Mouse (Mus musculus) MEL (cell line): Measurements from ENCODE around the gene Lrrc31.

Experiments used
- CHD2 ChIP-seq: IDR thresholded peaks from 2 replicates; pipeline ENCODE4 v1.6.1; 2011; ENCODE audit warnings: low read length, improper control_type of control experiment
- CTCF ChIP-seq, 3 experiments: IDR thresholded peaks in 2 of 3; conservative IDR thresholded peaks in 1 of 3; 2 replicates each; pipeline ENCODE4 v1.5.1; 2011 to 2012; ENCODE audit warnings: low read length in 3 of 3, low read depth in 2 of 3, mild to moderate bottlenecking in 2 of 3, improper control_type of control experiment in 1 of 3, inconsistent platforms in 1 of 3, mixed read lengths in 1 of 3, moderate library complexity in 1 of 3; ENCODE audit not compliant: control insufficient read depth in 1 of 3, insufficient read depth in 1 of 3, poor library complexity in 1 of 3, severe bottlenecking in 1 of 3
- ELF1 ChIP-seq: IDR thresholded peaks from 2 replicates; pipeline ENCODE4 v1.6.1; 2014; ENCODE audit warnings: low read depth, mild to moderate bottlenecking, inconsistent platforms, low read length, improper control_type of control experiment, moderate library complexity
- GABPA ChIP-seq: IDR thresholded peaks from 2 replicates; pipeline ENCODE4 v1.6.1; 2012; ENCODE audit warnings: low read depth, mild to moderate bottlenecking, inconsistent platforms, low read length, improper control_type of control experiment, moderate library complexity
- MXI1 ChIP-seq: IDR thresholded peaks from 2 replicates; pipeline ENCODE4 v1.6.1; 2011; ENCODE audit warnings: mild to moderate bottlenecking, low read depth, low read length, improper control_type of control experiment
- MYB ChIP-seq: IDR thresholded peaks from 2 replicates; pipeline ENCODE4 v1.6.1; 2011; ENCODE audit warnings: mild to moderate bottlenecking, low read depth, low read length, improper control_type of control experiment
- NELFE ChIP-seq: IDR thresholded peaks from 2 replicates; pipeline ENCODE4 v1.6.1; 2011; ENCODE audit warnings: low read depth, low read length, improper control_type of control experiment
- NRF1 ChIP-seq: IDR thresholded peaks from 2 replicates; pipeline ENCODE4 v1.6.1; 2014; ENCODE audit warnings: low read depth, mild to moderate bottlenecking, inconsistent platforms, low read length, improper control_type of control experiment, moderate library complexity; ENCODE audit not compliant: poor library complexity, insufficient read depth, severe bottlenecking
- RCOR1 ChIP-seq: IDR thresholded peaks from 2 replicates; pipeline ENCODE4 v1.6.1; 2012; ENCODE audit warnings: low read depth, mild to moderate bottlenecking, inconsistent platforms, low read length, improper control_type of control experiment
- TBP ChIP-seq: IDR thresholded peaks from 2 replicates; pipeline ENCODE4 v1.8.0; 2011; ENCODE audit warnings: low read depth, low read length, improper control_type of control experiment
- USF1 ChIP-seq: IDR thresholded peaks from 2 replicates; pipeline ENCODE4 v1.6.1; 2014; ENCODE audit warnings: low read depth, mild to moderate bottlenecking, inconsistent platforms, low read length, improper control_type of control experiment, moderate library complexity
- USF2 ChIP-seq, 2 experiments: IDR thresholded peaks; 2 replicates each; pipeline ENCODE4 v1.6.1; 2011 to 2012; ENCODE audit warnings: improper control_type of control experiment in 2 of 2, low read length in 2 of 2, borderline replicate concordance in 1 of 2, inconsistent platforms in 1 of 2, low read depth in 1 of 2, mild to moderate bottlenecking in 1 of 2; ENCODE audit not compliant: insufficient read depth in 1 of 2

GRCm38 (mm10) chr3:30650062-30650841 is 49.4 kb downstream of the Lrrc31 start:
- no peak for TF ChIP-seq NELFE
- no peak for TF ChIP-seq CHD2
- TF ChIP-seq CTCF (IDR thresholded peaks at IDR 0.05 in 2 of 3, conservative IDR thresholded peaks at IDR 0.05 in 1 of 3; ENCODE audit: control insufficient read depth in 1 of 3, insufficient read depth in 1 of 3, low read depth in 2 of 3, low read length in 3 of 3, poor library complexity in 1 of 3, severe bottlenecking in 1 of 3): no peak
- no peak for TF ChIP-seq ELF1
- no peak for TF ChIP-seq NRF1
- TF ChIP-seq RCOR1: no peak
- no peak for TF ChIP-seq TBP
- TF ChIP-seq MYB: no peak
- TF ChIP-seq MXI1: no peak
- TF ChIP-seq USF1: no peak
- TF ChIP-seq GABPA: no peak
- TF ChIP-seq USF2 (IDR thresholded peaks at IDR 0.05; ENCODE audit: borderline replicate concordance in 1 of 2, insufficient read depth in 1 of 2, low read depth in 1 of 2, low read length in 2 of 2): no peak
